Mouse (Mus musculus) liver, embryonic 14.5 days (tissue): ENCODE data around the gene Sart1. TPM values are rescaled to one million over a fixed set of nuclear protein-coding genes. Genes with fewer than 3 reads are reported as not detected.

Experiments
- ATAC-seq: fragments of 200-750 bp; cut with Nextera tagmentation; 2 replicates; pipeline ENCODE4 v1.8.0; 2017; ENCODE audit warnings: moderate number of reproducible peaks, mild to moderate bottlenecking, moderate library complexity; ENCODE audit not compliant: insufficient read depth
- DNase-seq, 3 experiments: peaks; one replicate each; pipeline ENCODE4 v3.0.0-alpha.2; 2012 to 2013; ENCODE audit warnings: low read depth in 3 of 3, low spot score in 3 of 3
- H3K27ac ChIP-seq: fragments of 300-500 bp; sonication (generic); 2 replicates; pipeline ENCODE4 v1.5.1; 2014; ENCODE audit warnings: moderate library complexity, mild to moderate bottlenecking, control low read depth, inconsistent platforms
- H3K27me3 ChIP-seq: fragments of 300-500 bp; sonication (generic); 2 replicates; pipeline ENCODE4 v1.6.1; 2014; ENCODE audit warnings: mild to moderate bottlenecking, low read length, moderate library complexity; ENCODE audit not compliant: control insufficient read depth, insufficient read depth
- H3K36me3 ChIP-seq: fragments of 300-500 bp; sonication (generic); replicated peaks from 2 replicates; pipeline ENCODE4 v1.6.1; 2014; ENCODE audit warnings: low read depth; ENCODE audit not compliant: control insufficient read depth, insufficient read depth
- H3K4me1 ChIP-seq, 2 experiments: fragments of 200-500 bp in 1 of 2; fragments of 300-500 bp in 1 of 2; sonication (generic) in 1 of 2; replicated peaks; 2 replicates each; pipeline ENCODE4 v1.6.1; 2012 to 2014; ENCODE audit warnings: antibody characterized with exemption in 1 of 2, inconsistent platforms in 1 of 2, low read length in 1 of 2; ENCODE audit not compliant: control insufficient read depth in 2 of 2, insufficient read depth in 2 of 2
- H3K4me2 ChIP-seq: fragments of 300-500 bp; sonication (generic); 2 replicates; pipeline ENCODE4 v1.6.1; 2014; ENCODE audit warnings: low read depth, mild to moderate bottlenecking, control low read depth, moderate library complexity
- H3K4me3 ChIP-seq, 2 experiments: fragments of 200-500 bp in 1 of 2; fragments of 300-500 bp in 1 of 2; sonication (generic) in 1 of 2; 2 replicates each; pipeline ENCODE4 v1.5.1; 2012 to 2014; ENCODE audit warnings: low read depth in 2 of 2, low read length in 2 of 2, mild to moderate bottlenecking in 2 of 2, control low read depth in 1 of 2, inconsistent platforms in 1 of 2, moderate library complexity in 1 of 2; ENCODE audit not compliant: insufficient read depth in 1 of 2
- H3K9ac ChIP-seq: fragments of 300-500 bp; sonication (generic); replicated peaks from 2 replicates; pipeline ENCODE4 v1.6.1; 2014; ENCODE audit warnings: mild to moderate bottlenecking, control low read depth, moderate library complexity
- H3K9me3 ChIP-seq: fragments of 300-500 bp; sonication (generic); 2 replicates; pipeline ENCODE4 v1.6.1; 2016; ENCODE audit warnings: low read length, mixed read lengths; ENCODE audit not compliant: control insufficient read depth
- CTCF ChIP-seq: IDR thresholded peaks from 2 replicates; pipeline ENCODE4 v1.5.1; 2016; ENCODE audit warnings: antibody characterized with exemption, low read depth, control low read depth
- EP300 ChIP-seq: IDR thresholded peaks from 2 replicates; pipeline ENCODE4 v1.6.1; 2016; ENCODE audit warnings: antibody characterized with exemption, low read depth
- WGBS: fragments of 180-500 bp; shearing (Covaris S2); extraction: QIAGEN DNeasy Blood & Tissue Kit; methylation state at CpG from one replicate; pipeline ENCODE4 v1.1.7; 2014; ENCODE audit not compliant: insufficient replicate concordance; 5-methylcytosine and 5-hydroxymethylcytosine counted together
- polyA plus RNA-seq, 2 experiments: library from polyadenylated mRNA; depleted of rRNA in 1 of 2; stranded (reverse) in 1 of 2; unstranded in 1 of 2; fragments of >200 nt; fragmentation: Nextera tagmentation in 1 of 2; extraction: Ambion mirVana in 1 of 2; gene quantifications; 2 replicates each; pipeline versions ENCODE4 v1.2.1 to v1.2.3; 2012 to 2014

The Sart1 gene
- polyA plus RNA-seq, 2 experiments = 21.7 to 24.1 TPM

DNA sequence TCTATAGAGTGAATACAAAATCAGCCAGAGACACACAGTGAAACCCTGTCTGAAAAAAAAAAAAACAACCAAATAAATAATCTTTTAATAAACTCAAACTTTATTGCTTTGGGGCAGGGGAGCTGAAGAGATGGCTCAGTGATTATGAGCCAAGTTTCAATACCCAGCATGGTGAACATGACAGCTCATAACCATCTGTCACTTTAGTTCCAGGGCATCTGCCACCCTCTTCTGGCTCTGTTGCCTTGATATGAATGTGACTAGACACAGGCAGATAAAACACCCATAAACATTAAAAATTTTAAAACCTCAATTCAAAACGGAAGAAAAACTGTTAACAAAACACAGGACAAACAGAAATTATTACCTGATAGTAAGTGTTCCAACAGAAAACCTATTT is 11.1 kb downstream of the Sart1 start:
- H3K27ac ChIP-seq = no peak overlapping the region
- H3K4me2 ChIP-seq = no peak overlapping the region
- no peak overlapping the region for H3K4me3 ChIP-seq
- ATAC-seq = no peak
- no peaks in the 10 kb centered on the region for H3K9me3 ChIP-seq
- H3K4me1 ChIP-seq = no peaks in the 10 kb centered on the region
- peaks cover 40% of the 10 kb centered on the region for H3K36me3 ChIP-seq
- no peaks in the 10 kb centered on the region for H3K27me3 ChIP-seq
- TF ChIP-seq CTCF = no peak
- no peak for TF ChIP-seq EP300
- WGBS = 72% methylated on average over 1 of the region's 1 CpGs
- H3K9ac ChIP-seq = no peak overlapping the region
- no peak for DNase-seq

DNA sequence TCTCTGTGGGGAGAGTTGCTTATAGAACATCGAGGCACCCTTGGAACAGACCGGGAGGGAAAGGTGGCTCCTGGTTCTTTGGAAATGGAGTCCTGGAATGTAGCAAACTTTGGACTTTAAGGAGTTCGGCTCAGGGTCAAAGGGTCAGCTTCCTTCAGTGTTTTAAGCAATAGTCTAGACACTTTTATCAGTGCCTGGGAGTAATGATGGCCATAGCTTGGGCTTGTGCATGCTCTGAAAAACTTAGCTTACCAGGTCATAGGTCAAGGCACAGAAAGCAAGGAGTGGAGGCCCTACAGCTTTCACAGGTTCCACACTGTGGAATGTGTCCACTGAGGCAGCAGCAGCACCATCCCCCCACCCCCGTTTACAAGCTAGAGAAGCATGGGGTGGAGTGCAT is 13.8 kb downstream of the Sart1 start:
- no peak for ATAC-seq
- WGBS = 60% methylated on average over 4 of the region's 4 CpGs
- no peak for DNase-seq
- Histone ChIP-seq H3K4me2 (no peak overlapping the region), H3K4me3 (no peak overlapping the region), H3K27me3 (no peaks in the 10 kb centered on the region), H3K36me3 (peaks cover 38% of the 10 kb centered on the region), H3K27ac (no peak overlapping the region), H3K4me1 (no peaks in the 10 kb centered on the region), H3K9ac (no peak overlapping the region), H3K9me3 (no peaks in the 10 kb centered on the region)
- TF ChIP-seq EP300 (no peak), CTCF (no peak)

DNA sequence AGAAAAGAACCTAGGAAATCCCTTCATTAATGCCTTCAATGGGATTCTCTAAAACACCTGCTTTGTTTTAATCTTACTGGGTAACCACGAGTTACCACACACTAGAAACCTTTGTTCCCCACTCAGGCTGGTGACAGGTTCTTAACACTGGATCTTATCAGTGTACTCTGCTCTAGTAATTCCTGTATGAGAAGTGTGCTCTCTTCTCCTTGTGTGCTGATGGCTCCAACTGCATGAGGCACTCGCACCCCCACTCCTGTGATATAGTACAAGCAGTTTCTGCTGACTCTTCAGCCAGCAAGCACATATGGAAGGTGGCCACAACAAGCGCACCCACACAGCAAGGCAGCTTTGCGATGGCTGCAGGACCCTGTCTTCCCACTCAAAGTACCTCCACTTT is 14.3 kb downstream of the Sart1 start:
- TF ChIP-seq CTCF (no peak), EP300 (no peak)
- ATAC-seq (no peak), DNase-seq (no peak)
- Histone ChIP-seq H3K4me2 (no peak overlapping the region), H3K4me1 (no peaks in the 10 kb centered on the region), H3K36me3 (peaks cover 38% of the 10 kb centered on the region), H3K27me3 (no peaks in the 10 kb centered on the region), H3K9ac (no peak overlapping the region), H3K9me3 (no peaks in the 10 kb centered on the region), H3K27ac (no peak overlapping the region), H3K4me3 (no peak overlapping the region)
- WGBS = 70% methylated on average over 4 of the region's 4 CpGs

DNA sequence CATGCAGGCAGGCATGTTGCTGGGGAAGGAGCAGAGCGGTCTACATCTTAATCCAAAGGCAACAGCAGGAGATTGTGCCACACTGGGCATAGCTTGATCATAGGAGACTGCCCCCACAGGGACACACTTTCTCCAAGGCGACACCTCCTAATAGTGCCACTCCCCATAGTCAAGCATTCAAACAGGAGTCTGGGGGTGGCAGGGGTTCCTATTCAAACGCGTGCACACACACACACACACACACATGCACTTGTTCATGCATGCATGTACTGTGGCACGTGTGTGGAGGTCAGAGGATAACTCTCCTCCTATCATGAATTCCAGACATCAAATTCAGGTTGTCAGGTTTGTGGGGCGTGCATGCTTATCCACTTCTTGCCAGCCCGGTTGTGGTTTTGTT is 15.8 kb downstream of the Sart1 start:
- WGBS = 78% methylated on average over 7 of the region's 7 CpGs
- no peak for DNase-seq
- H3K4me1 ChIP-seq = peaks cover 2 to 6% of the 10 kb centered on the region in 2 experiments
- TF ChIP-seq CTCF (no peak), EP300 (no peak)
- ATAC-seq = no peak
- H3K27me3 ChIP-seq = no peaks in the 10 kb centered on the region
- H3K9me3 ChIP-seq = no peaks in the 10 kb centered on the region
- no peak overlapping the region for H3K27ac ChIP-seq
- H3K9ac ChIP-seq = no peak overlapping the region
- no peak overlapping the region for H3K4me2 ChIP-seq
- H3K36me3 ChIP-seq = peaks cover 39% of the 10 kb centered on the region
- H3K4me3 ChIP-seq = no peak overlapping the region

DNA sequence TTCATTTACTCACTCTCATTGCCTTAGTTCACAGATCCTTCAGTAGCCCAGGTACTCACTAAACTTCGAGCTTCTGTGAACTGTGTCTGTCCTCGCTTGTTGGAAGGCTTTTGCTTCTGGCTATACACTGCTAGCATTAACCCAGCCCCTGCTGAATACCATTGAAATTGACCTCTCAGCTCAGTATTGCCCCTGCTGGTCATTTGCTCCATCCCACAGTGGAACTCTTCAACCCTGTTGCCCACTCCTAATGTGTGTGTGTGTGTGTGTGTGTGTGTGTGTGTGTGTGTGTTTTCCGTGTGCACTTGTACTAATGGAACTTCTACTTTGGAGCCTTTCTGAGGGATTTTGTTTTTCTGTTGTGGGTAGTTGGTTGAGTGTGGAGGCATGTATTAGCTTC is 17.6 kb downstream of the Sart1 start:
- H3K4me2 ChIP-seq = no peak overlapping the region
- H3K4me1 ChIP-seq = peaks cover 7% of the 10 kb centered on the region in 2 experiments
- no peak for DNase-seq
- TF ChIP-seq EP300 (no peak), CTCF (peak; percentile 44; the same call in 1 of the 2 replicates)
- H3K27me3 ChIP-seq = no peaks in the 10 kb centered on the region
- no peak overlapping the region for H3K4me3 ChIP-seq
- H3K36me3 ChIP-seq = peaks cover 39% of the 10 kb centered on the region
- H3K9me3 ChIP-seq = no peaks in the 10 kb centered on the region
- WGBS = 77% methylated on average over 3 of the region's 3 CpGs
- H3K27ac ChIP-seq = no peak overlapping the region
- no peak overlapping the region for H3K9ac ChIP-seq
- ATAC-seq = no peak
